Mouse (Mus musculus) brain, embryonic 18.5 days (tissue): Measurements from ENCODE around the gene Col6a4.

Source experiments
- DNase-seq: peaks from one replicate; pipeline ENCODE4 v3.0.0-alpha.2; 2012; ENCODE audit warnings: low read depth, low spot score

The Col6a4 gene

GRCm38 (mm10) chr9:105960533-105960932 is 136.1 kb downstream of the Col6a4 start, which contains the start of gene Col6a5:
Col6a5 (minus strand) TSS chr9:105960643.
- DNase-seq: no peak

- DNase-seq: no peak
Observed at GRCm38 (mm10) chr9:105959116-105959515, 137.5 kb downstream of the Col6a4 start.

GRCm38 (mm10) chr9:105949755-105950154 is 146.8 kb downstream of the Col6a4 start:
- DNase-seq: no peak

GRCm38 (mm10) chr9:105947577-105947976 is 149.0 kb downstream of the Col6a4 start:
- no peak for DNase-seq
